Mouse (Mus musculus): ENCODE data around the gene Spag9. TPM values are rescaled to one million over a fixed set of nuclear protein-coding genes. Genes with fewer than 3 reads are reported as not detected.
"Not testable (repeated sequence)": the region's sequence is repeated elsewhere in the genome, so short reads cannot be mapped to it uniquely, and the experiment has no call there.

Spag9 gene
- total and polyA plus RNA-seq, 3 experiments = 24.5 to 100 (median 88.5) TPM

DNA sequence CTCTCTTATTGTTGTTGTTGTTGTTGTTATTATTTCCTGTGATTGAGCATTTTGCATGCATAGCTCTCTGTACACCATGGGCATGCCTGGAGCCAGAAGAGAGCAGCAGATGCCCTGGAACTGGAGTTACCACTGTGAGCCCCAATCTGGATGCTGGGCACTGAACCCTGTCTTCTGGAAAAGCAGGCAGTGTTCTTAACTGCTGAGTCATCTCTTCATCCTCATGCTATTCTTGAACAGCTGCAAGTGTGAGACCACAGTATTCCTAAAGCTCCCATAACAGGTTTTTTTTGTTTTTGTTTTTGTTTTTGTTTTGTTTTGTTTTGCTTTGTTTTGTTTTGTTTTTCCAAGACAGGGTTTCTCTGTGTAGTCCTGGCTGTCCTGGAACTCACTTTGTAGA, 9.6 kb upstream of the Spag9 start:
- no peak for DNase-seq

- DNase-seq = no peak
These were observed 8.9 kb upstream of the Spag9 start for GRCm38 (mm10) chr11:93987026-93987425.

DNA sequence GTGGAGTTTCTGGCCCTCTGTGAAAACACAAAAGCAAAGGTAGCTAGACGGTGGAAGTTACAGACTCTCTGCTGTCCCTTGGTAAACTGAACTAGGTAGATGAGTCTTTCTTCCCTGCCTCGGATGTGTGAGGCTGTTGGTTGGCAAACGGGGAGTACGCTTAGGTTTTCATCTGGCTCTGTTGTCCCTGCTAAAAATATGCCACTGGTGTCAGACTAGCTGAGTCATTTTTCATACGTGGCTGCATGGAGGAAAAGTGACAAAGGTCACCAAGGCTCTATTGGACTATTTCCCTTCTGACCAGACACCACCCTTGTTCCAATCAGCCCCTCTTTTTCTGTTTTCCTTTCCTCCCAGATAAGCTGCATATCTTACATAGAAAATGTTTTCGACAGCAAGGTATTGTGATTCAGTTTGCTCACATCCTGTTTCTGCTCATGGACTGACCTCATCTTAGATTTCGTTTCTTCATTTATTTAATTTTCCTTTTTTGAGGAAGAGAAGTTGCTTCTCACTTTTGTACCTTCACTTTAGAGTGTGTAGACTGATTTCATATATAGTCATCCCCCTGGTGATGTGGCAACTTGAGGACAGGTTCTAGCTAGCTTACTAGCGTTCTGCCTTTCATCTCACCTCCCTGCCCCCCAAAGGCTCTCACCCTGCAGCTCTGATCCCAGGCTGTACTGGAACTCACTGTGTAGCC, 8.1 kb upstream of the Spag9 start:
- DNase-seq = peak; percentile 50

- peak; percentile 16 for DNase-seq
These were observed 7.4 kb upstream of the Spag9 start for GRCm38 (mm10) chr11:93988328-93989062.

GRCm38 (mm10) chr11:93994531-93994930, 1.4 kb upstream of the Spag9 start:
- peak; percentile 12 for DNase-seq

GRCm38 (mm10) chr11:93995111-93995719, 676 bp upstream of the Spag9 start:
- peak; percentile 94 for DNase-seq

GRCm38 (mm10) chr11:93996306-93997140, 632 bp downstream of the Spag9 start:
- DNase-seq = peak; percentile 71

- peak; percentile 47 for DNase-seq
These were observed 1.4 kb downstream of the Spag9 start for GRCm38 (mm10) chr11:93997141-93997775.

- DNase-seq = no peak
These were observed 3.4 kb downstream of the Spag9 start for GRCm38 (mm10) chr11:93999276-93999675.

DNA sequence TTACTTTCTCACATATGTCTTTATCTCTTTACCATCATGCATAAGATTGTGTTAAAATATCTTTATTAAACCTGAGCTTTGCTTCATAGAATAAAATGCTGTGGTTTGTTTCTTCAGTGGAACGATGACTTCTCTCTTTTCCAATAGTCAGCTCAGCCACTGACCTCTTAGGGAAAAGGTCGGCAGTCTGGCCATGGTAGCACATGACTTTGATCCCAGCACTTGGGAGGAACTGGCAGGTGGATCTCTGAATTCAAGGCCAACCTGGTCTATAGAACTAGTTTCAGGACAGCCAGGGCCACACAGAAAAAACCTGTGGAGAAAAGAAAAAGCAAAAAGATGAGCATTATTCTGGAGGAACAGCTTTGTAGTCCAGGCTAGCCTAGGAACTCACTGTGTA, 7.5 kb downstream of the Spag9 start:
- no peak for DNase-seq

GRCm38 (mm10) chr11:94019091-94019490, 23.2 kb downstream of the Spag9 start:
- DNase-seq = no peak

DNA sequence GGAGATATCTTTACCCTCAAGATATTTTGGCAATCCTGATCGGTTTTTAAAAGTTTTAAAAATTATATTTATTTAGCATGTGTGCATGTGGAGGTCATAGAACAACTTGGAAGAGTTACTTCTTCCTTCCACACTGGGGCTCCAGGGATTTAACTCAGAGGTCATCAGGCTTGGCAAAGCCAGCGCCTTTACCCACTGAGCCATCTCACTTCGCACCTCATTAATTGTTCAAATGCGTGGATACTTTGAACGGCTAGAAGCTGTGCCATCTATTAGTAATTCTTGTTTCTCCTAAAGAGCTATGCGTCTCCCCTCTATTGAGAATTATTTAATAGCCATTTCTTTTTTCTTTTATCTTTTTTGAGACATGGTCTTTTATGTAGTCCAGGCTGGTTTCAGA, 24.5 kb downstream of the Spag9 start:
- DNase-seq = no peak

DNA sequence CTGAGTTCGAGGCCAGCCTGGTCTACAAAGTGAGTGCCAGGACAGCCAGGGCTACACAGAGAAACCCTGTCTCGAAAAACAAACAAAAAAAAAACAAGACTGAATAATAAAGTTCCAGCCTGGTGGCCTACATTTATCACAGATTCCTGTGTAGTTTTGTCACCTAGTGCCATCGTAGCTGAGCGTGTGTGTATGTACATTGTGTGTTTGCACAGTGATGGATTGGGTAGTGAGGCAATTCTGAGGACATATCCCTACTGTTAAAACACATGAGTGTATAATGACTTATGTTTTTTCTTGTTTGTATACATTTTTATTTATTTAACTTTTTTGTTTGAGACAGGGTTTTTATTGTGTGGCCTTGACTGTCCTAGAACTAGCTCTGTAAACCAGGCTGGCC, 30.4 kb downstream of the Spag9 start:
- DNase-seq = no peak

GRCm38 (mm10) chr11:94032084-94032483, 36.2 kb downstream of the Spag9 start:
- no peak for DNase-seq

DNA sequence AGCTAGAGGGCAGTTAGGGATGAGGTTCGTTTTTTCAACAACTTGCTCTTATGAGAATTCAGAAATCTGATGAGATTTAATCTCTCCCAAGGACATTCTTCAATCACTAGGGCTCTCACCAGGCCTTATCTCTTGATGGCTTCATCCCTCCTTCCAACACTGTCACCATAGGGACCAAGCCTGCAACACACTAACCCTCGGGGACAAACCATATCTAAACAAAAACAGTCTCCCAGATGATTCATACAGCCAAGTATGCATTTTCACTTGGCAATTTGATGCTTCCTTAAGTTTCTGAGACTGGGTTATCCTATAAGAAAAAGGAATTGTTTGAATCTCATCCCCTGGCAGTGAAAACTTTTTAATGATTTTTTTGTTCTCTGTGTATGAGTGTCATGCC, 37.1 kb downstream of the Spag9 start:
- DNase-seq = peak; percentile 13

- no peak for DNase-seq
These were observed 40.1 kb downstream of the Spag9 start for GRCm38 (mm10) chr11:94035974-94036373.

- no peak for DNase-seq
These were observed 45.6 kb downstream of the Spag9 start for GRCm38 (mm10) chr11:94041475-94041874.

DNA sequence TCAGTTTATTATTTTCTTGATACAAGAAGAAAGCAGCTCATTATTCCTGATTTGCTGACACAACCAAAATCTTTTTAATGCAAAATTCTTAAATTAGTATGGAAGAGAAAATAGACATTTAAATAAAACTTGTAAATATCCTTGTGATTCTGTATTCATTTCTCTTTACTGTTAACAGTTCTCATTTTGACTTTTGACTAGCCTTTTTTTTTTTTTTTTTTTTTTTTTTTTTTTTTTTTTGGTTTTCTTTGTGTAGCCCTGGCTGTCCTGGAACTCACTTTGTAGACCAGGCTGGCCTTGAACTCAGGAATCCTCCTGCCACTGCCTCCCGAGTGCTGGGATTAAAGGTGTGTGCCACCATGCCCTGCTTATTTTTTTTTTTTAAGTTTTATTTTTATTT, 46.4 kb downstream of the Spag9 start:
- DNase-seq = not testable (repeated sequence)

DNA sequence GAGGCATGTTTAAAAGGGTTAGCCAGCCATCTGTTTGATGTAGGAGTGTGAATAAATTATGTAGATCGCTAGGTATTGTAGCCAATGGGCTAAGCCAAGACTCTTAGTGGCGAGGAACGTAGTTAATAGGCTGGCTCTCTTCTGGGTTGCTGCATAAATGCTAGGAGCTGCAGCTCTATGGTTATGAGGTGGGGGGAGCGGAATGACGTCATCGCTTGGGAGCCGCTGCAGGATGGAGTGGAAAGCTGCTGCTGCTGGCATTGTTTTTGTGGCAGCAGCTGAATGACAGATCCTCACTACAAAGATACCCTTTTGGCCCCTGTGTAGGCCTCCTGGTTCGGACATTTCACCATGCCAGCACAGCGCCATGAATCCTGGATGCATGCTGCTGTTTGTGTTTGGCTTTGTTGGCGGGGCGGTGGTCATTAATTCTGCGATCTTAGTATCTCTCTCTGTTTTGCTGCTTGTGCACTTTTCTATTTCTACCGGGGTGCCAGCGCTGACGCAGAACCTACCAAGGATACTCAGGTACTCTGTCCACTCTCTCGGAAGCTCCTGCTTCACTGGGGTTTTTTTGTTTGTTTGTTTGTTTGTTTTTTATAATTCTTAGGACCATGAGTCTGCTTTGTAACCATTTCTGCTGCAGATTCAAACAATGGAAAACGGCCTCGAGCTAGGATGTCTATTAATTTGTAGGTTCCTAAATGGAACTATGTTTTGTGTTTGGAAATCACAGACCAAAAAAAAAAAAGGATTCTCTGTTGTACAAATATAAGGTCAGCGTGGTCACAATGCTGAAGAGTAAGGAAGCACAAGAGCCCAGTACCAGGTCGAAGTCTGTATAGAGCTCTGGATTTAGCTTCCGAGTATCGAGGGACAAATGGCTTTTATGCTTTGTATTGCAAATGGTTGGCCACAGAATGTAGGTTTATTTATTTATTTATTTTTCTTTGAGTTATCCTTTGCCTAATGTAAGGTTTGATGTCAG, 48.4 kb downstream of the Spag9 start:
- DNase-seq = peak; percentile 81

DNA sequence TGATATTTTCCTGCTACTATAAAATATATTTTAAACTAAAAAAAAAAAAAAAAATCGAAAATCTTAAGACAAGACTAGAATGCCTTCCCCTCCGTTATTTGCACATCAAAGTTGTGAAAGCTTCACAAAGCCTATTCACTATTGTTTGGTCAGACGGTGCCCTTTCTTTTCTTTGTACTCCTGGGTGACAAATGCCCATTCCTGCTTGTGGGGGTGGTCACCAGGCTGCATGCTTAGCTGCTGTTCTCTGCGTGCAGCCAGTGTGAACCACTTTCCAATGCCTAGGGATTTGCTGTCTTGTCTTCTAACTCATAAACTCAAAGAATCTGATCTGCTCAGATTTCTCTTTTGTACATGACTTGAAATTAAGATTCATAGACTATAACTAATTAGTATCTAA, 49.1 kb downstream of the Spag9 start:
- no peak for DNase-seq

DNA sequence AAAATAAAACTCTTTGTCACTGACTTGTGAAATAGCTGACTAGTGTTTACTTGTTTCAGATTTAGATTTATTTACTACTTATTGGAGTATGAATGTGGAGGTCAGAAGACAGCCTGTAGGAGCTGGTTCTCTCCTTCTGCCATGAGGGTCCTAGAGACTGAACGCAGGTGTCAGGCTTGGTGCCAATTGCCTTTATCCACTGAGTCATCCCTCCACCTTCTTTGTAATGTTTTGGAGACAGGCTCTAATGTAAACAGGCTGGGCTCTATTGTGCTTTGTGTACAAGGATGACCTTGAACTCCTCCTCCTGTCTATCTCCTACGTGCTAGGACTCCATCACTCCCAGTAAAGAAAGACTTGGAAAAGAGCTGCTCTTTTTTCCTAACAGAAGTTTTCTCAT, 51.4 kb downstream of the Spag9 start:
- no peak for DNase-seq

Measured in adrenal gland, adult 2 months (tissue).